Mouse (Mus musculus): ENCODE measurements around the gene Pctp.

- no peak for TF ChIP-seq CTCF (IDR thresholded peaks at IDR 0.05; ENCODE audit: control insufficient read depth, insufficient read depth, low read length)
- no peak for TF ChIP-seq POLR2A (IDR thresholded peaks at IDR 0.05; ENCODE audit: borderline replicate concordance, control insufficient read depth, low read depth, low read length)
Observed at GRCm38 (mm10) chr11:89996856-89997255, 5.8 kb downstream of the Pctp start.
